Mouse (Mus musculus): Measurements from ENCODE around the gene Gucy2g.

DNA sequence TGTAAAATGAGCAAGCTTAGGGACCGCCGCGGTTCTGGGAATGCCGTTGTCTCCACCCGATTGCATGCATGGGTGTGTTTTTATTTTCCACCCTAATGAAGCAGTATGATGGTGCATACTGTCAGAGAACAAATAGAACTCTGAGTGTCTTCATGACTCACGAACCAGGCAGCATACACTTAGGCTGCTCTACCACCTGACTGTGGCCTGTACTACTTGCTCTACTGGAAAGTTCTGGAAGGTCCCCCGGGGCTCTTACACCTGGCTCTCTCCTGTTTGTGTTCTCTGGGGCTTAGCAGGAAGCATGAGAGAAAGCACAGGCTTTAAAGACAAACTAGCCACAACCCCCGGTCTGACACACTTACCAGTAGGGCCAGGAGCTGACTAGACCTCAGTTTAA lies 21.7 kb downstream of the Gucy2g start:
- TF ChIP-seq CTCF (IDR thresholded peaks at IDR 0.05; ENCODE audit: low read depth) (no peak), EP300 (optimal IDR thresholded peaks at IDR 0.05) (peak; percentile 87)

Measured in stomach, postnatal 0 days (tissue).